Mouse (Mus musculus) testis, adult 2 months (tissue): ENCODE data around the gene Ficd. TPM values are rescaled to one million over a fixed set of nuclear protein-coding genes. Genes with fewer than 3 reads are reported as not detected.
"Not testable (repeated sequence)": the region's sequence is repeated elsewhere in the genome, so short reads cannot be mapped to it uniquely, and the experiment has no call there.

Experiments used
- H3K27ac ChIP-seq: fragments of 200-500 bp; 2 replicates; pipeline ENCODE4 v1.5.1; 2012; ENCODE audit warnings: low read depth, low read length; ENCODE audit not compliant: control insufficient read depth, insufficient read depth
- H3K27me3 ChIP-seq: fragments of 200-500 bp; 2 replicates; pipeline ENCODE4 v1.6.1; 2012; ENCODE audit warnings: mild to moderate bottlenecking, low read length, moderate library complexity; ENCODE audit not compliant: control insufficient read depth, insufficient read depth
- H3K36me3 ChIP-seq: fragments of 200-500 bp; 2 replicates; pipeline ENCODE4 v1.6.1; 2012; ENCODE audit warnings: mild to moderate bottlenecking, low read length; ENCODE audit not compliant: control insufficient read depth, insufficient read depth
- H3K4me1 ChIP-seq: fragments of 200-500 bp; 2 replicates; pipeline ENCODE4 v1.6.1; 2012; ENCODE audit warnings: low read length; ENCODE audit not compliant: control insufficient read depth, insufficient read depth
- H3K4me3 ChIP-seq: fragments of 200-500 bp; 2 replicates; pipeline ENCODE4 v1.5.1; 2012; ENCODE audit warnings: low read depth, mild to moderate bottlenecking, low read length, moderate library complexity, mixed read lengths; ENCODE audit not compliant: control insufficient read depth
- CTCF ChIP-seq: fragments of 200-500 bp; IDR thresholded peaks from 2 replicates; pipeline ENCODE4 v1.5.1; 2012; ENCODE audit warnings: low read depth, mild to moderate bottlenecking, inconsistent platforms, low read length, moderate library complexity; ENCODE audit not compliant: control insufficient read depth, insufficient read depth, insufficient replicate concordance
- POLR2A ChIP-seq: fragments of 200-500 bp; IDR thresholded peaks from 2 replicates; pipeline ENCODE4 v1.6.1; 2012; ENCODE audit warnings: low read depth, mild to moderate bottlenecking, inconsistent platforms, low read length, moderate library complexity; ENCODE audit not compliant: control insufficient read depth
- polyA plus RNA-seq: library from polyadenylated mRNA; depleted of rRNA; stranded (reverse); fragments of >200 nt; gene quantifications from 2 replicates; pipeline ENCODE4 v1.2.3, GENCODE M21; 2012

Gene Ficd
- polyA plus RNA-seq, 1 experiment, result 5.2 TPM

DNA sequence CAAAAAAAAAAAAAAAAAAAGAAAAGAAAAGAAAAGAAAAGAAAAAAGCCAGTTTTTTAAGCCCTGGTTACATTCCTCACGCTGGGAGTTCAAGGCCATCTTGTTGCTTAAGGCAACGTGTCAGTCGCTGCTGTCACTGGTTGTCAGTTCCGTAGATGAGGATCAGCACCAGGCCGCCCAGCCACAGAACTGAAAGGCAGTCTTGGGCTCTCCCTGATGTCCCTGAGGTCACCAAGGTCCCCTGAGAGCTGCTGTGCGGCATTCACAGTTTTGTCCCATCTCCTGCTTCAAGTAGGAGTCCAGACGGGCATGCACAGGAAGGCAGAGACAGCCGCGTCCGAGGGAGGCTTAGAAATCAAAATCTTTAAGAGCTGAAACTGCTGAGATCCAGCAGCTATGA, 40.0 kb downstream of the Ficd start:
- Histone ChIP-seq H3K4me3 (no peak overlapping the region), H3K36me3 (no peaks in the 10 kb centered on the region; the same call in 1 of the 2 replicates), H3K27me3 (no peaks in the 10 kb centered on the region), H3K4me1 (no peaks in the 10 kb centered on the region; the same call in 1 of the 2 replicates), H3K27ac (no peak overlapping the region)
- TF ChIP-seq CTCF (no peak), POLR2A (no peak)

DNA sequence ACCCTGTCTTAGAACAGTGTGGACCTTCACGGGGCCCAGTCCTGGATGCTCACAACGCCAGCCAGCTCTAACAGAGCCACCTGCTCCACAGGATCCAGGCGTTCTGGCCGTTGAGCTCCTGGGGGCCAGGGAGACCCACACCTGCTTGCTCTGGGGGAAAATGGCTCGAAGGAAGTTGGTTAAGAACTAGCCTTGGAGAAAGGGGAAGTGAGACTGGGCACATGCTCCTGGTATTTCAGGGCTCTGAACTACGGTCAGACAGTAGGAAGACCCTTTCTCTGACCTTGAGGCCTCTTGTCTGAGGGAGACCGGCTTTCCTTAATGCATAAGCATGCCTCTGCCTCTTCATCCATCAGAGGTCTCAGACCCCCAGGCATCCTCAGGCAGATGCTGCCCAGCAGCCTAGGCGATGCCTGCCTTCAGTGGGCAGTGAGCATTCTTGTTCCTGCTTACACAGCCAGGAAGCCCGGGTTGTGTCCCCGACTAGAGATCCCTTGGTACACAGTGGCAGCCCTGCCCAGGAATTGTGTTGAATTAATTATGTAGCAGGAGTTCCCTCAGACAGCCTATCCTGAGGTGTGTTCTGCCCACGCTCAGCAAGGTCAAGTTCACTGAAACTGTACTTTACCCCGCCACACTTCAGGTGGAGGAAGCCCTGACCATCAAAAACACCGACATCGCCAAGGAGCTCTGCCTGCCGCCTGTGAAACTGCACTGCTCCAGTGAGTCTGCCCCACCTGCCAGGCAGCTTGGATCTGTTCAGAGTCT, 40.7 kb downstream of the Ficd start:
- no peaks in the 10 kb centered on the region; the same call in 1 of the 2 replicates for H3K4me1 ChIP-seq
- no peak for TF ChIP-seq CTCF
- TF ChIP-seq POLR2A, result no peak
- H3K36me3 ChIP-seq, result no peaks in the 10 kb centered on the region; the same call in 1 of the 2 replicates
- H3K27ac ChIP-seq, result no peak overlapping the region
- H3K27me3 ChIP-seq, result no peaks in the 10 kb centered on the region
- no peak overlapping the region for H3K4me3 ChIP-seq

GRCm38 (mm10) chr5:113776896-113777226, 41.3 kb downstream of the Ficd start:
- H3K27ac ChIP-seq, result no peak overlapping the region
- H3K27me3 ChIP-seq, result no peaks in the 10 kb centered on the region
- TF ChIP-seq CTCF, result no peak
- H3K4me3 ChIP-seq, result no peak overlapping the region
- no peaks in the 10 kb centered on the region; the same call in 1 of the 2 replicates for H3K36me3 ChIP-seq
- H3K4me1 ChIP-seq, result no peaks in the 10 kb centered on the region; the same call in 1 of the 2 replicates

GRCm38 (mm10) chr5:113777728-113778127, 42.1 kb downstream of the Ficd start:
- H3K27ac ChIP-seq, H3K36me3 ChIP-seq, H3K4me1 ChIP-seq, H3K27me3 ChIP-seq, H3K4me3 ChIP-seq: not testable (repeated sequence)

- Histone ChIP-seq H3K27me3 (no peaks in the 10 kb centered on the region), H3K4me1 (peaks cover 5% of the 10 kb centered on the region; the same call in 1 of the 2 replicates), H3K27ac (no peak overlapping the region), H3K4me3 (no peak overlapping the region), H3K36me3 (no peaks in the 10 kb centered on the region; the same call in 1 of the 2 replicates)
- TF ChIP-seq CTCF, result no peak
- TF ChIP-seq POLR2A, result no peak
Observed at GRCm38 (mm10) chr5:113779569-113779968, 44.0 kb downstream of the Ficd start.

GRCm38 (mm10) chr5:113780082-113780752, 44.6 kb downstream of the Ficd start:
- Histone ChIP-seq H3K36me3 (no peaks in the 10 kb centered on the region), H3K4me3 (no peak overlapping the region), H3K4me1 (peaks cover 5% of the 10 kb centered on the region; the same call in 1 of the 2 replicates), H3K27ac (no peak overlapping the region), H3K27me3 (no peaks in the 10 kb centered on the region)
- TF ChIP-seq POLR2A (no peak), CTCF (no peak)

DNA sequence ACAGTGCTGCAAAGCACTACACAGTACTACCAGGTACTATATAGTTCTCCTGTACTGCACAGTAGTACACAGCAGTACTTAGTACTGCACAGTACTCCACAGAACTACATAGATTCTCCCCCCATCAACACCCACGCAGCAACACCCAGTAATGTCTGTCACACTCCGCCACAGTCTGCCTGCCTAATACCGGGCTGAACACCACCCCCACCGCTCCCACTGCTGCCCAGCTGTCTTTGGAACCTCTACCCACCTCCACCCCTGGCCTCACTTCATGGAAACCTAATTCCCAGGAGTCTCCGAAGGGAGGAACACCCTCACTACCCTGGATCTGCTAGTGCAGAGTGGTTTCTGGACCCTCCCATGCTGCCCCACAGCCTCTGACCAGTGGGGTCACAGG, 45.2 kb downstream of the Ficd start:
- Histone ChIP-seq H3K27me3 (no peaks in the 10 kb centered on the region), H3K4me1 (peaks cover 5% of the 10 kb centered on the region; the same call in 1 of the 2 replicates), H3K27ac (no peak overlapping the region), H3K36me3 (no peaks in the 10 kb centered on the region), H3K4me3 (no peak overlapping the region)
- TF ChIP-seq POLR2A (no peak), CTCF (no peak)
